Mouse (Mus musculus) myocyte (in vitro differentiated cells): ENCODE data around the gene 1700020N01Rik. TPM values are rescaled to one million over a fixed set of nuclear protein-coding genes. Genes with fewer than 3 reads are reported as not detected.
A peak's percentile ranks its signal among the peaks of the same experiment; 100 is the strongest.

Experiments
- H3K27me3 ChIP-seq: one replicate; pipeline ENCODE4 v1.6.1; 2011; ENCODE audit not compliant: control insufficient read depth, insufficient read depth, insufficient read length
- H3K36me3 ChIP-seq: one replicate; pipeline ENCODE4 v1.6.1; 2011; ENCODE audit not compliant: control insufficient read depth, insufficient read depth
- H3K4me2 ChIP-seq: one replicate; pipeline ENCODE4 v1.6.1; 2011; ENCODE audit warnings: low read depth, control low read depth
- H3K4me3 ChIP-seq: one replicate; pipeline ENCODE4 v1.5.1; 2011; ENCODE audit warnings: mild to moderate bottlenecking, control low read depth, moderate library complexity
- H3K79me2 ChIP-seq: one replicate; pipeline ENCODE4 v1.6.1; 2011; ENCODE audit not compliant: control insufficient read depth, insufficient read depth
- H3ac ChIP-seq: one replicate; pipeline ENCODE4 v1.6.1; 2011; ENCODE audit not compliant: control insufficient read depth, insufficient read length
- CEBPB ChIP-seq: IDR thresholded peaks from 2 replicates; pipeline ENCODE4 v1.6.1; 2011; ENCODE audit warnings: mild to moderate bottlenecking, moderate library complexity; ENCODE audit not compliant: poor library complexity, insufficient read depth, severe bottlenecking
- E2F4 ChIP-seq: IDR thresholded peaks from one replicate; pipeline ENCODE4 v1.6.1; 2011; ENCODE audit warnings: mild to moderate bottlenecking, control low read depth, moderate library complexity; ENCODE audit not compliant: insufficient read depth
- MAX ChIP-seq: IDR thresholded peaks from one replicate; pipeline ENCODE4 v1.6.1; 2011; ENCODE audit warnings: low read depth, mild to moderate bottlenecking, control low read depth
- MYOD1 ChIP-seq, 3 experiments: IDR thresholded peaks; one replicate each; pipeline ENCODE4 v1.6.1; 2011; ENCODE audit warnings: control low read depth in 2 of 3, low read depth in 2 of 3, mild to moderate bottlenecking in 2 of 3, moderate library complexity in 1 of 3; ENCODE audit not compliant: insufficient read length in 2 of 3, control insufficient read depth in 1 of 3
- MYOG ChIP-seq, 3 experiments: IDR thresholded peaks; one replicate each; pipeline ENCODE4 v1.6.1; 2011; ENCODE audit warnings: control low read depth in 2 of 3, low read depth in 2 of 3, mild to moderate bottlenecking in 2 of 3; ENCODE audit not compliant: insufficient read length in 2 of 3, control insufficient read depth in 1 of 3, insufficient read depth in 1 of 3
- POLR2A ChIP-seq: IDR thresholded peaks from one replicate; pipeline ENCODE4 v1.6.1; 2011; ENCODE audit warnings: low read depth, mild to moderate bottlenecking, control low read depth, moderate library complexity; ENCODE audit not compliant: insufficient read length
- POLR2AphosphoS2 ChIP-seq: IDR thresholded peaks from one replicate; pipeline ENCODE4 v1.6.1; 2011; ENCODE audit warnings: low read depth, control low read depth; ENCODE audit not compliant: insufficient read length
- REST ChIP-seq: IDR thresholded peaks from one replicate; pipeline ENCODE4 v1.6.1; 2011; ENCODE audit warnings: mild to moderate bottlenecking, control low read depth, moderate library complexity; ENCODE audit not compliant: insufficient read depth, insufficient read length
- SRF ChIP-seq: IDR thresholded peaks from one replicate; pipeline ENCODE4 v1.6.1; 2011; ENCODE audit warnings: low read depth; ENCODE audit not compliant: control insufficient read depth, insufficient read length
- TCF12 ChIP-seq: IDR thresholded peaks from one replicate; pipeline ENCODE4 v1.6.1; 2011; ENCODE audit warnings: mild to moderate bottlenecking, control low read depth; ENCODE audit not compliant: poor library complexity, insufficient read depth, severe bottlenecking
- TCF3 ChIP-seq: IDR thresholded peaks from one replicate; pipeline ENCODE4 v1.6.1; 2011; ENCODE audit warnings: low read depth, control low read depth; ENCODE audit not compliant: insufficient read length
- USF1 ChIP-seq: IDR thresholded peaks from one replicate; pipeline ENCODE4 v1.6.1; 2011; ENCODE audit warnings: low read depth, mild to moderate bottlenecking, control low read depth, moderate library complexity
- polyA plus RNA-seq: library from polyadenylated mRNA; unstranded; fragments of >200 nt; fragmentation: generic; extraction: Trizol; gene quantifications from one replicate; pipeline ENCODE4 v1.2.1, GENCODE M21; 2012; ENCODE audit warnings: missing spikeins

The 1700020N01Rik gene
- polyA plus RNA-seq, 1 experiment = not detected

DNA sequence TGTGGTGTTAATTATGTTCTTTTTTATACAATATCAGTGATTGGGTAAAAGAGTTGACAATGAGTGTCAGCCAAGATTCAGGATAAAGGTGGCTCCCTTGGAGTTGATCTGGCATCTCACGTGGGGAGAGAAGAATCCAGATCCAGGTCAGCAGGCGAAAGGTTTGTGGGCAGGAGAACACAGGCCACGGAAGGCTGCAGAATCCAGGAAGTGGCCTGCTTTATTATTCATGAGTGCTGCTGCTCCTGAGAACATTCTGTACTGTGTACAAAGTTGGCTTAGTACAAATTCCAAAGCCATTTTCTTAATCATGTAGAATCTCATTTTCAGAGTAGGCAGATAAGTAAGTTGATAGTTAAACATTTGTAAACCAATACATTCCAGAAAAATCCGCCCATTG is 19.2 kb upstream of the 1700020N01Rik start:
- no peaks in the 10 kb centered on the region for H3K27me3 ChIP-seq
- TF ChIP-seq MYOD1 (IDR thresholded peaks at IDR 0.05; ENCODE audit: control insufficient read depth in 1 of 3, insufficient read length in 2 of 3, low read depth in 2 of 3) (no peak), REST (no peak), POLR2A (no peak), CEBPB (no peak), TCF3 (no peak), MAX (no peak), TCF12 (no peak), USF1 (no peak), MYOG (IDR thresholded peaks at IDR 0.05; ENCODE audit: control insufficient read depth in 1 of 3, insufficient read depth in 1 of 3, insufficient read length in 2 of 3, low read depth in 2 of 3) (no peak), E2F4 (no peak), POLR2AphosphoS2 (no peak), SRF (no peak)
- no peak overlapping the region for H3ac ChIP-seq
- no peak overlapping the region for H3K4me2 ChIP-seq
- no peaks in the 10 kb centered on the region for H3K36me3 ChIP-seq
- H3K79me2 ChIP-seq = no peaks in the 10 kb centered on the region
- no peak overlapping the region for H3K4me3 ChIP-seq

- Histone ChIP-seq H3K4me2 (peak overlapping the region; percentile 22), H3ac (no peak overlapping the region), H3K27me3 (no peaks in the 10 kb centered on the region), H3K36me3 (no peaks in the 10 kb centered on the region), H3K4me3 (no peak overlapping the region), H3K79me2 (no peaks in the 10 kb centered on the region)
- peak in 1 of 3 experiments; percentile 20 for TF ChIP-seq MYOD1 (IDR thresholded peaks at IDR 0.05; ENCODE audit: control insufficient read depth in 1 of 3, insufficient read length in 2 of 3, low read depth in 2 of 3)
- TF ChIP-seq POLR2AphosphoS2 = no peak
- TF ChIP-seq REST = no peak
- no peak for TF ChIP-seq MYOG (IDR thresholded peaks at IDR 0.05; ENCODE audit: control insufficient read depth in 1 of 3, insufficient read depth in 1 of 3, insufficient read length in 2 of 3, low read depth in 2 of 3)
Observed at GRCm38 (mm10) chr10:21575806-21576378, 17.1 kb upstream of the 1700020N01Rik start.

GRCm38 (mm10) chr10:21577798-21578197 is 15.1 kb upstream of the 1700020N01Rik start:
- no peak overlapping the region for H3ac ChIP-seq
- no peak overlapping the region for H3K4me3 ChIP-seq
- H3K79me2 ChIP-seq = no peaks in the 10 kb centered on the region
- H3K4me2 ChIP-seq = no peak overlapping the region
- no peaks in the 10 kb centered on the region for H3K36me3 ChIP-seq
- no peaks in the 10 kb centered on the region for H3K27me3 ChIP-seq
- TF ChIP-seq MYOG (IDR thresholded peaks at IDR 0.05; ENCODE audit: control insufficient read depth in 1 of 3, insufficient read depth in 1 of 3, insufficient read length in 2 of 3, low read depth in 2 of 3) = no peak
- no peak for TF ChIP-seq POLR2AphosphoS2
- TF ChIP-seq USF1 = no peak
- no peak for TF ChIP-seq MAX
- TF ChIP-seq TCF3 = no peak
- no peak for TF ChIP-seq CEBPB
- no peak for TF ChIP-seq TCF12
- no peak for TF ChIP-seq SRF
- TF ChIP-seq POLR2A = no peak
- no peak for TF ChIP-seq REST
- no peak for TF ChIP-seq MYOD1 (IDR thresholded peaks at IDR 0.05; ENCODE audit: control insufficient read depth in 1 of 3, insufficient read length in 2 of 3, low read depth in 2 of 3)
- TF ChIP-seq E2F4 = no peak

DNA sequence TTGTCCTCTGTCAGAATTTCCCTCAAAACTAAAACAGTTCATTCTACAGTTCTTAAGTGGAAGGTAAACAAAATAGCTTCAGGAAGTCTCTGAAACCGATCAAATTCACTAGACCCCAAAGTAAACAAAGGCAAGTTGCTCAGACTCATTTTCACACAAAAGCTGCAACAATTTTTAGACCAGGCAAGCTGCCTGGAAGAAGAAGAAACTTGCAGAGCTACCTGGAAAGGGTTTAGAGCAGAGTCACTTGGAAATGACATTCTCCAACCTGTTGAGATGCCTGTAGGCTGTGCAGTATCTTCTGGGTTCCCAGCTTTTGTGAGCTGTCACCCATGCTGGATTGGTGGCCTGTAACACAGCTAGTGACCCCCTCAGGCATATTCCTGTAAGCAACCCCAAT is 11.4 kb upstream of the 1700020N01Rik start:
- Histone ChIP-seq H3K27me3 (no peaks in the 10 kb centered on the region), H3K79me2 (no peaks in the 10 kb centered on the region), H3K36me3 (no peaks in the 10 kb centered on the region), H3K4me2 (no peak overlapping the region), H3ac (no peak overlapping the region), H3K4me3 (no peak overlapping the region)
- TF ChIP-seq CEBPB (no peak), E2F4 (no peak), TCF12 (no peak), MYOD1 (IDR thresholded peaks at IDR 0.05; ENCODE audit: control insufficient read depth in 1 of 3, insufficient read length in 2 of 3, low read depth in 2 of 3) (no peak)

DNA sequence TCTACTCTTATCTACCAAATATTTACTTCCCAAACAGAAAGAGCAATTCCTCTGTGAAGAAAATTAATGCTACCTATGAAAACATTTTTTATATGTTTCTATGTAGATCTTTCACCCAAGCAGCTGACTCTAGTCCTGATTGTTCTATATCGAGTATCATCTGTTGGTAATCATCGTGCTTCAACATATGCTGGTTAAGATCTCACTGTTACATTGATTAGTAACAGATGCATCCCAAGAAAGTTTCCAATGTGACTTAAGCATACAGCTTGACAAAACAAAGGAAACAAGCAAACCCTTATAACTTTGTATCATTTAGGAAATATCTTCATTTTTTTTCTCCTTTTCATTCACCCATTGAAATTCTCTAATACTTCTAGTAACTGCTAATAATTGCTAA is 5.9 kb upstream of the 1700020N01Rik start:
- Histone ChIP-seq H3K4me3 (no peak overlapping the region), H3K4me2 (no peak overlapping the region), H3K79me2 (no peaks in the 10 kb centered on the region), H3ac (no peak overlapping the region), H3K27me3 (no peaks in the 10 kb centered on the region), H3K36me3 (no peaks in the 10 kb centered on the region)
- no peak for TF ChIP-seq SRF
- no peak for TF ChIP-seq MYOD1 (IDR thresholded peaks at IDR 0.05; ENCODE audit: control insufficient read depth in 1 of 3, insufficient read length in 2 of 3, low read depth in 2 of 3)
- no peak for TF ChIP-seq MYOG (IDR thresholded peaks at IDR 0.05; ENCODE audit: control insufficient read depth in 1 of 3, insufficient read depth in 1 of 3, insufficient read length in 2 of 3, low read depth in 2 of 3)
- TF ChIP-seq USF1 = no peak
- no peak for TF ChIP-seq POLR2AphosphoS2
- TF ChIP-seq MAX = no peak
- TF ChIP-seq CEBPB = no peak
- no peak for TF ChIP-seq TCF3
- no peak for TF ChIP-seq POLR2A
- no peak for TF ChIP-seq TCF12
- no peak for TF ChIP-seq E2F4
- no peak for TF ChIP-seq REST
